29 mouse cellular contexts compared by ENCODE assay signal in genomic region chr8:104907111-104907510, GRCm38 (mm10). TPM values are rescaled to one million over a fixed set of nuclear protein-coding genes. Genes with fewer than 3 reads are reported as not detected.
"Had no signal": no experiment of that assay in that cellular context is flagged by ENCODE, and none has a peak within 500 bp of the region (broad histone marks: within the 10 kb centered on the region; RNA-seq: fewer than 3 reads in every experiment).

No protein-coding gene starts in this region.

- H3K36me3 ChIP-seq: heart, embryonic 10.5 days; heart, embryonic 13.5 days; heart, embryonic 15.5 days; hindbrain, embryonic 13.5 days; hindbrain, embryonic 15.5 days; limb, embryonic 12.5 days; liver, embryonic 13.5 days; liver, embryonic 15.5 days had no signal

- H3K4me1 ChIP-seq: heart, embryonic 10.5 days; heart, embryonic 13.5 days; heart, embryonic 15.5 days; hindbrain, embryonic 13.5 days; hindbrain, embryonic 15.5 days; limb, embryonic 12.5 days; liver, embryonic 13.5 days; liver, embryonic 15.5 days had no signal

- H3K9me3 ChIP-seq: heart, embryonic 13.5 days; heart, embryonic 15.5 days; hindbrain, embryonic 13.5 days; hindbrain, embryonic 15.5 days; limb, embryonic 12.5 days; liver, embryonic 13.5 days; liver, embryonic 15.5 days had no signal

- ATAC-seq: hindbrain, postnatal 0 days; intestine, embryonic 16.5 days had no signal

- H3K4me3 ChIP-seq: gastrocnemius, adult 2 months; heart, embryonic 10.5 days; heart, embryonic 13.5 days; heart, embryonic 15.5 days; hindbrain, embryonic 13.5 days; hindbrain, embryonic 15.5 days; limb, embryonic 12.5 days; liver, embryonic 13.5 days; liver, embryonic 15.5 days had no signal

- H3K9ac ChIP-seq: heart, embryonic 13.5 days; heart, embryonic 15.5 days; hindbrain, embryonic 13.5 days; hindbrain, embryonic 15.5 days; limb, embryonic 12.5 days; liver, embryonic 13.5 days; liver, embryonic 15.5 days had no signal

- H3K27ac ChIP-seq: gastrocnemius, adult 2 months; heart, embryonic 10.5 days; heart, embryonic 13.5 days; heart, embryonic 15.5 days; hindbrain, embryonic 13.5 days; hindbrain, embryonic 15.5 days; hindbrain, postnatal 0 days; limb, embryonic 12.5 days; liver, embryonic 13.5 days; liver, embryonic 15.5 days had no signal

- H3K4me2 ChIP-seq: heart, embryonic 13.5 days; heart, embryonic 15.5 days; hindbrain, embryonic 13.5 days; hindbrain, embryonic 15.5 days; limb, embryonic 12.5 days; liver, embryonic 11.5 days; liver, embryonic 13.5 days; liver, embryonic 15.5 days had no signal

- DNase-seq: gastrocnemius, adult 2 months; gastrocnemius, postnatal 10 days; gastrocnemius, postnatal 25 days; heart, adult 18-20 months; heart, postnatal 14 days; heart, postnatal 36 days; kidney, adult 18-20 months; kidney, postnatal 10 days; layer of hippocampus, adult 9-11 months; layer of hippocampus, postnatal 36 days; left cerebral cortex, postnatal 4 days; liver; liver, embryonic 13.5 days had no signal

- H3K27me3 ChIP-seq: heart, embryonic 13.5 days; heart, embryonic 15.5 days; hindbrain, embryonic 13.5 days; hindbrain, embryonic 15.5 days; limb, embryonic 12.5 days; liver, embryonic 13.5 days; liver, embryonic 15.5 days had no signal

RNA-seq across cellular contexts. Expression of gene Ces2e, which starts 18.9 kb away (rescaled TPM):
- polyA plus RNA-seq: frontal cortex, adult 2 months; heart, embryonic 10.5 days; heart, embryonic 13.5 days; hindbrain, embryonic 11.5 days; hindbrain, embryonic 13.5 days; hindbrain, embryonic 15.5 days; hindbrain, postnatal 0 days; limb, embryonic 12.5 days; liver, embryonic 11.5 days had no signal

RNA-seq across cellular contexts. Expression of gene Ces2f, which starts 40.0 kb away (rescaled TPM):
- polyA plus RNA-seq: frontal cortex, adult 2 months; heart, embryonic 10.5 days; heart, embryonic 13.5 days; heart, embryonic 15.5 days; heart, postnatal 0 days; hindbrain, embryonic 11.5 days; hindbrain, embryonic 13.5 days; hindbrain, embryonic 15.5 days; hindbrain, postnatal 0 days; intestine, embryonic 14.5 days; intestine, embryonic 16.5 days; kidney, embryonic 16.5 days; limb, embryonic 12.5 days; liver, embryonic 11.5 days; liver, embryonic 13.5 days; liver, embryonic 15.5 days had no signal

RNA-seq across cellular contexts. Expression of gene Ces2g, which starts 54.4 kb away (rescaled TPM):
- polyA plus RNA-seq: hindbrain, embryonic 11.5 days; hindbrain, embryonic 13.5 days; hindbrain, embryonic 15.5 days; kidney, embryonic 14.5 days; limb, embryonic 12.5 days had no signal
